Mouse (Mus musculus): Measurements from ENCODE around the gene Kiz.

The Kiz gene

GRCm38 (mm10) chr2:146865781-146866180 lies 10.1 kb downstream of the Kiz start:
- DNase-seq (ENCODE audit: low spot score in 2 of 2), result no peak

- no peak for DNase-seq (ENCODE audit: low spot score in 2 of 2)
These were observed 15.9 kb downstream of the Kiz start for GRCm38 (mm10) chr2:146871300-146872269.

- no peak for DNase-seq (ENCODE audit: low spot score in 2 of 2)
These were observed 17.0 kb downstream of the Kiz start for GRCm38 (mm10) chr2:146872697-146873096.

- no peak for DNase-seq (ENCODE audit: low spot score in 2 of 2)
These were observed 18.3 kb downstream of the Kiz start for GRCm38 (mm10) chr2:146873881-146874441.

- no peak for DNase-seq (ENCODE audit: low spot score in 2 of 2)
These were observed 21.9 kb downstream of the Kiz start for GRCm38 (mm10) chr2:146877423-146878098.

- no peak for DNase-seq (ENCODE audit: low spot score in 2 of 2)
These were observed 26.0 kb downstream of the Kiz start for GRCm38 (mm10) chr2:146881623-146882022.

GRCm38 (mm10) chr2:146884291-146884855 lies 28.7 kb downstream of the Kiz start:
- DNase-seq (ENCODE audit: low spot score in 2 of 2), result no peak

- no peak for DNase-seq (ENCODE audit: low spot score in 2 of 2)
These were observed 33.2 kb downstream of the Kiz start for GRCm38 (mm10) chr2:146888786-146889414.

- no peak for DNase-seq (ENCODE audit: low spot score in 2 of 2)
These were observed 43.3 kb downstream of the Kiz start for GRCm38 (mm10) chr2:146898977-146899376.

GRCm38 (mm10) chr2:146916085-146916484 lies 60.4 kb downstream of the Kiz start:
- no peak for DNase-seq (ENCODE audit: low spot score in 2 of 2)

GRCm38 (mm10) chr2:146917770-146918169 lies 62.1 kb downstream of the Kiz start:
- DNase-seq (ENCODE audit: low spot score in 2 of 2), result no peak

- no peak for DNase-seq (ENCODE audit: low spot score in 2 of 2)
These were observed 64.9 kb downstream of the Kiz start for GRCm38 (mm10) chr2:146920375-146921160.

GRCm38 (mm10) chr2:146925296-146925695 lies 69.6 kb downstream of the Kiz start:
- no peak for DNase-seq (ENCODE audit: low spot score in 2 of 2)

- DNase-seq (ENCODE audit: low spot score in 2 of 2), result no peak
These were observed 70.2 kb downstream of the Kiz start for GRCm38 (mm10) chr2:146925846-146926245.

- no peak for DNase-seq (ENCODE audit: low spot score in 2 of 2)
These were observed 92.6 kb downstream of the Kiz start for GRCm38 (mm10) chr2:146948223-146948776.

GRCm38 (mm10) chr2:146956366-146956765 lies 100.7 kb downstream of the Kiz start:
- DNase-seq (ENCODE audit: low spot score in 2 of 2), result no peak

GRCm38 (mm10) chr2:146958398-146958911 lies 102.8 kb downstream of the Kiz start:
- no peak for DNase-seq (ENCODE audit: low spot score in 2 of 2)

- peak; percentile 68 to 76 for DNase-seq (ENCODE audit: low spot score in 2 of 2)
These were observed 103.5 kb downstream of the Kiz start for GRCm38 (mm10) chr2:146958951-146959821.

GRCm38 (mm10) chr2:146975024-146975423 lies 119.4 kb downstream of the Kiz start:
- no peak for DNase-seq (ENCODE audit: low spot score in 2 of 2)
